Mouse (Mus musculus): Measurements from ENCODE around the gene Rap1gap. TPM values are rescaled to one million over a fixed set of nuclear protein-coding genes. Genes with fewer than 3 reads are reported as not detected.

Gene Rap1gap
- polyA plus RNA-seq, 1 experiment from 2014 or later: 8.7 TPM

- H3K4me3 ChIP-seq (ENCODE audit: low read length): no peak overlapping the region
- no peak overlapping the region for H3K27ac ChIP-seq (ENCODE audit: low read length)
- H3K36me3 ChIP-seq (ENCODE audit: control insufficient read depth, insufficient read depth, low read length): no peaks in the 10 kb centered on the region
- H3K4me2 ChIP-seq (ENCODE audit: low read depth, low read length): peak overlapping the region; percentile 32
- H3K9ac ChIP-seq (ENCODE audit: low read length): no peak overlapping the region
- no peak for ATAC-seq (ENCODE audit: low read depth)
- peaks cover 10% of the 10 kb centered on the region for H3K4me1 ChIP-seq (replicated peaks; ENCODE audit: control insufficient read depth, insufficient read depth, low read length)
- no peaks in the 10 kb centered on the region for H3K9me3 ChIP-seq (ENCODE audit: control insufficient read depth, low read length)
- H3K27me3 ChIP-seq (ENCODE audit: control insufficient read depth, insufficient read depth, low read depth, low read length): peaks cover 28% of the 10 kb centered on the region
- WGBS: 22% methylated on average over 24 of the region's 24 CpGs
Measured at GRCm38 (mm10) chr4:137729155-137729855, 64.8 kb downstream of the Rap1gap start.

GRCm38 (mm10) chr4:137730134-137730533 is 65.6 kb downstream of the Rap1gap start:
- H3K4me1 ChIP-seq (replicated peaks; ENCODE audit: control insufficient read depth, insufficient read depth, low read length): peaks cover 10% of the 10 kb centered on the region
- peak; percentile 56 for ATAC-seq (ENCODE audit: low read depth)
- H3K4me2 ChIP-seq (ENCODE audit: low read depth, low read length): no peak overlapping the region
- H3K27ac ChIP-seq (ENCODE audit: low read length): no peak overlapping the region
- no peak overlapping the region for H3K9ac ChIP-seq (ENCODE audit: low read length)
- H3K9me3 ChIP-seq (ENCODE audit: control insufficient read depth, low read length): no peaks in the 10 kb centered on the region
- 16% methylated on average over 3 of the region's 3 CpGs for WGBS
- H3K36me3 ChIP-seq (ENCODE audit: control insufficient read depth, insufficient read depth, low read length): no peaks in the 10 kb centered on the region
- peaks cover 28% of the 10 kb centered on the region for H3K27me3 ChIP-seq (ENCODE audit: control insufficient read depth, insufficient read depth, low read depth, low read length)
- H3K4me3 ChIP-seq (ENCODE audit: low read length): no peak overlapping the region

- 69% methylated on average over 8 of the region's 8 CpGs for WGBS
- Histone ChIP-seq H3K9ac (ENCODE audit: low read length) (no peak overlapping the region), H3K27me3 (ENCODE audit: control insufficient read depth, insufficient read depth, low read depth, low read length) (peaks cover 28% of the 10 kb centered on the region), H3K4me2 (ENCODE audit: low read depth, low read length) (no peak overlapping the region), H3K9me3 (ENCODE audit: control insufficient read depth, low read length) (no peaks in the 10 kb centered on the region), H3K4me3 (ENCODE audit: low read length) (no peak overlapping the region), H3K4me1 (replicated peaks; ENCODE audit: control insufficient read depth, insufficient read depth, low read length) (peaks cover 11% of the 10 kb centered on the region), H3K27ac (ENCODE audit: low read length) (no peak overlapping the region), H3K36me3 (ENCODE audit: control insufficient read depth, insufficient read depth, low read length) (no peaks in the 10 kb centered on the region)
- ATAC-seq (ENCODE audit: low read depth): no peak
Measured at GRCm38 (mm10) chr4:137730757-137731156, 66.2 kb downstream of the Rap1gap start.

GRCm38 (mm10) chr4:137731891-137732290 is 67.4 kb downstream of the Rap1gap start:
- ATAC-seq (ENCODE audit: low read depth): no peak
- H3K9me3 ChIP-seq (ENCODE audit: control insufficient read depth, low read length): no peaks in the 10 kb centered on the region
- H3K4me3 ChIP-seq (ENCODE audit: low read length): no peak overlapping the region
- no peak overlapping the region for H3K9ac ChIP-seq (ENCODE audit: low read length)
- 66% methylated on average over 10 of the region's 10 CpGs for WGBS
- H3K4me2 ChIP-seq (ENCODE audit: low read depth, low read length): no peak overlapping the region
- peaks cover 28% of the 10 kb centered on the region for H3K27me3 ChIP-seq (ENCODE audit: control insufficient read depth, insufficient read depth, low read depth, low read length)
- H3K27ac ChIP-seq (ENCODE audit: low read length): no peak overlapping the region
- peaks cover 18% of the 10 kb centered on the region for H3K4me1 ChIP-seq (replicated peaks; ENCODE audit: control insufficient read depth, insufficient read depth, low read length)
- no peaks in the 10 kb centered on the region for H3K36me3 ChIP-seq (ENCODE audit: control insufficient read depth, insufficient read depth, low read length)

GRCm38 (mm10) chr4:137732361-137732760 is 67.8 kb downstream of the Rap1gap start:
- 68% methylated on average over 3 of the region's 3 CpGs for WGBS
- peaks cover 27% of the 10 kb centered on the region for H3K27me3 ChIP-seq (ENCODE audit: control insufficient read depth, insufficient read depth, low read depth, low read length)

GRCm38 (mm10) chr4:137732962-137733361 is 68.4 kb downstream of the Rap1gap start:
- WGBS: 67% methylated on average over 3 of the region's 3 CpGs
- H3K27ac ChIP-seq (ENCODE audit: low read length): no peak overlapping the region
- H3K9ac ChIP-seq (ENCODE audit: low read length): no peak overlapping the region
- H3K27me3 ChIP-seq (ENCODE audit: control insufficient read depth, insufficient read depth, low read depth, low read length): peaks cover 21% of the 10 kb centered on the region
- H3K36me3 ChIP-seq (ENCODE audit: control insufficient read depth, insufficient read depth, low read length): no peaks in the 10 kb centered on the region
- H3K9me3 ChIP-seq (ENCODE audit: control insufficient read depth, low read length): no peaks in the 10 kb centered on the region
- H3K4me3 ChIP-seq (ENCODE audit: low read length): no peak overlapping the region
- no peak overlapping the region for H3K4me2 ChIP-seq (ENCODE audit: low read depth, low read length)
- no peak for ATAC-seq (ENCODE audit: low read depth)
- peaks cover 13% of the 10 kb centered on the region for H3K4me1 ChIP-seq (replicated peaks; ENCODE audit: control insufficient read depth, insufficient read depth, low read length)

More at GRCm38 (mm10) chr4:137732361-137732760, 67.8 kb downstream of the Rap1gap start:
- Histone ChIP-seq H3K27ac (ENCODE audit: low read length) (no peak overlapping the region), H3K9ac (ENCODE audit: low read length) (no peak overlapping the region), H3K36me3 (ENCODE audit: control insufficient read depth, insufficient read depth, low read length) (no peaks in the 10 kb centered on the region), H3K4me2 (ENCODE audit: low read depth, low read length) (no peak overlapping the region), H3K9me3 (ENCODE audit: control insufficient read depth, low read length) (no peaks in the 10 kb centered on the region), H3K4me3 (ENCODE audit: low read length) (no peak overlapping the region), H3K4me1 (replicated peaks; ENCODE audit: control insufficient read depth, insufficient read depth, low read length) (peaks cover 18% of the 10 kb centered on the region)
- ATAC-seq (ENCODE audit: low read depth): no peak

- no peak overlapping the region for H3K9ac ChIP-seq (ENCODE audit: low read length)
- peaks cover 13% of the 10 kb centered on the region for H3K4me1 ChIP-seq (replicated peaks; ENCODE audit: control insufficient read depth, insufficient read depth, low read length)
- no peak overlapping the region for H3K4me2 ChIP-seq (ENCODE audit: low read depth, low read length)
- ATAC-seq (ENCODE audit: low read depth): no peak
- H3K27me3 ChIP-seq (ENCODE audit: control insufficient read depth, insufficient read depth, low read depth, low read length): peaks cover 16% of the 10 kb centered on the region
- WGBS: 58% methylated on average over 5 of the region's 5 CpGs
- no peak overlapping the region for H3K27ac ChIP-seq (ENCODE audit: low read length)
- H3K36me3 ChIP-seq (ENCODE audit: control insufficient read depth, insufficient read depth, low read length): no peaks in the 10 kb centered on the region
- H3K9me3 ChIP-seq (ENCODE audit: control insufficient read depth, low read length): no peaks in the 10 kb centered on the region
- no peak overlapping the region for H3K4me3 ChIP-seq (ENCODE audit: low read length)
Measured at GRCm38 (mm10) chr4:137733459-137733858, 68.9 kb downstream of the Rap1gap start.

- Histone ChIP-seq H3K27ac (ENCODE audit: low read length) (no peak overlapping the region), H3K9me3 (ENCODE audit: control insufficient read depth, low read length) (no peaks in the 10 kb centered on the region), H3K4me1 (replicated peaks; ENCODE audit: control insufficient read depth, insufficient read depth, low read length) (peaks cover 8% of the 10 kb centered on the region), H3K4me3 (ENCODE audit: low read length) (no peak overlapping the region), H3K27me3 (ENCODE audit: control insufficient read depth, insufficient read depth, low read depth, low read length) (no peaks in the 10 kb centered on the region), H3K9ac (ENCODE audit: low read length) (no peak overlapping the region), H3K36me3 (ENCODE audit: control insufficient read depth, insufficient read depth, low read length) (no peaks in the 10 kb centered on the region), H3K4me2 (ENCODE audit: low read depth, low read length) (no peak overlapping the region)
- WGBS: 28% methylated on average over 11 of the region's 11 CpGs
- ATAC-seq (ENCODE audit: low read depth): peak; percentile 42
Measured at GRCm38 (mm10) chr4:137736220-137736701, 71.7 kb downstream of the Rap1gap start.

GRCm38 (mm10) chr4:137737760-137738159 is 73.2 kb downstream of the Rap1gap start:
- WGBS: 48% methylated on average over 3 of the region's 3 CpGs
- Histone ChIP-seq H3K27ac (ENCODE audit: low read length) (no peak overlapping the region), H3K4me3 (ENCODE audit: low read length) (no peak overlapping the region), H3K9me3 (ENCODE audit: control insufficient read depth, low read length) (no peaks in the 10 kb centered on the region), H3K4me1 (replicated peaks; ENCODE audit: control insufficient read depth, insufficient read depth, low read length) (peaks cover 8% of the 10 kb centered on the region), H3K4me2 (ENCODE audit: low read depth, low read length) (no peak overlapping the region), H3K36me3 (ENCODE audit: control insufficient read depth, insufficient read depth, low read length) (no peaks in the 10 kb centered on the region), H3K9ac (ENCODE audit: low read length) (no peak overlapping the region), H3K27me3 (ENCODE audit: control insufficient read depth, insufficient read depth, low read depth, low read length) (no peaks in the 10 kb centered on the region)
- no peak for ATAC-seq (ENCODE audit: low read depth)

Data from lung, embryonic 16.5 days (tissue).